Mouse (Mus musculus) embryonic facial prominence, embryonic 14.5 days (tissue): ENCODE measurements around the gene Mup5. TPM values are rescaled to one million over a fixed set of nuclear protein-coding genes. Genes with fewer than 3 reads are reported as not detected.
A peak's percentile ranks its signal among the peaks of the same experiment; 100 is the strongest.
"Not testable (repeated sequence)": the region's sequence is repeated elsewhere in the genome, so short reads cannot be mapped to it uniquely, and the experiment has no call there.

Experiments used
- ATAC-seq: fragments of 200-750 bp; cut with Nextera tagmentation; 2 replicates; pipeline ENCODE4 v1.8.0; 2017; ENCODE audit warnings: low read depth, moderate number of reproducible peaks, moderate TSS enrichment
- DNase-seq: peaks from one replicate; pipeline ENCODE4 v3.0.0-alpha.2; 2015; ENCODE audit warnings: low spot score
- H3K27ac ChIP-seq: fragments of 300-500 bp; sonication (generic); replicated peaks from 2 replicates; pipeline ENCODE4 v1.5.1; 2014; ENCODE audit warnings: low read depth, mild to moderate bottlenecking, low read length, moderate library complexity
- H3K27me3 ChIP-seq: fragments of 300-500 bp; sonication (generic); replicated peaks from 2 replicates; pipeline ENCODE4 v1.6.1; 2014; ENCODE audit warnings: low read length; ENCODE audit not compliant: control insufficient read depth, insufficient read depth
- H3K36me3 ChIP-seq: fragments of 300-500 bp; sonication (generic); 2 replicates; pipeline ENCODE4 v1.6.1; 2014; ENCODE audit warnings: low read length, mixed read lengths; ENCODE audit not compliant: control insufficient read depth, insufficient read depth
- H3K4me1 ChIP-seq: fragments of 300-500 bp; sonication (generic); 2 replicates; pipeline ENCODE4 v1.6.1; 2014; ENCODE audit warnings: antibody characterized with exemption, low read length; ENCODE audit not compliant: control insufficient read depth, insufficient read depth
- H3K4me2 ChIP-seq: fragments of 300-500 bp; sonication (generic); 2 replicates; pipeline ENCODE4 v1.6.1; 2014; ENCODE audit warnings: low read depth, mild to moderate bottlenecking, low read length, moderate library complexity, mixed read lengths
- H3K4me3 ChIP-seq: fragments of 300-500 bp; sonication (generic); 2 replicates; pipeline ENCODE4 v1.5.1; 2014; ENCODE audit warnings: low read depth, mild to moderate bottlenecking, low read length
- H3K9ac ChIP-seq: fragments of 300-500 bp; sonication (generic); 2 replicates; pipeline ENCODE4 v1.6.1; 2014; ENCODE audit warnings: low read depth, mild to moderate bottlenecking, low read length, moderate library complexity, mixed read lengths
- H3K9me3 ChIP-seq: fragments of 300-500 bp; sonication (generic); 2 replicates; pipeline ENCODE4 v1.6.1; 2016; ENCODE audit warnings: low read length; ENCODE audit not compliant: control insufficient read depth
- WGBS: fragments of 180-500 bp; shearing (Covaris S2); extraction: QIAGEN DNeasy Blood & Tissue Kit; methylation state at CpG from one replicate; pipeline ENCODE4 v1.1.7; 2014; 5-methylcytosine and 5-hydroxymethylcytosine counted together
- polyA plus RNA-seq: library from polyadenylated mRNA; unstranded; fragments of >200 nt; fragmentation: Nextera tagmentation; extraction: Ambion mirVana; gene quantifications from 2 replicates; pipeline ENCODE4 v1.2.1, GENCODE M21; 2014

The Mup5 gene
- polyA plus RNA-seq, 1 experiment from 2014 or later = 0.43 TPM

- Histone ChIP-seq H3K4me1 (no peaks in the 10 kb centered on the region), H3K27ac (no peak overlapping the region), H3K27me3 (no peaks in the 10 kb centered on the region), H3K4me3 (no peak overlapping the region), H3K9ac (no peak overlapping the region), H3K36me3 (no peaks in the 10 kb centered on the region), H3K9me3 (no peaks in the 10 kb centered on the region; the same call in 1 of the 2 replicates), H3K4me2 (no peak overlapping the region)
- ATAC-seq (no peak), DNase-seq (no peak)
- WGBS = 60% methylated on average over 2 of the region's 2 CpGs
Observed at GRCm38 (mm10) chr4:61815602-61816001, 19.4 kb downstream of the Mup5 start.

GRCm38 (mm10) chr4:61813435-61813834, 21.6 kb downstream of the Mup5 start:
- Histone ChIP-seq H3K9ac (no peak overlapping the region), H3K4me1 (no peaks in the 10 kb centered on the region), H3K4me3 (no peak overlapping the region), H3K36me3 (no peaks in the 10 kb centered on the region), H3K27me3 (no peaks in the 10 kb centered on the region), H3K27ac (no peak overlapping the region), H3K4me2 (no peak overlapping the region), H3K9me3 (no peaks in the 10 kb centered on the region; the same call in 1 of the 2 replicates)
- DNase-seq (no peak), ATAC-seq (no peak)

DNA sequence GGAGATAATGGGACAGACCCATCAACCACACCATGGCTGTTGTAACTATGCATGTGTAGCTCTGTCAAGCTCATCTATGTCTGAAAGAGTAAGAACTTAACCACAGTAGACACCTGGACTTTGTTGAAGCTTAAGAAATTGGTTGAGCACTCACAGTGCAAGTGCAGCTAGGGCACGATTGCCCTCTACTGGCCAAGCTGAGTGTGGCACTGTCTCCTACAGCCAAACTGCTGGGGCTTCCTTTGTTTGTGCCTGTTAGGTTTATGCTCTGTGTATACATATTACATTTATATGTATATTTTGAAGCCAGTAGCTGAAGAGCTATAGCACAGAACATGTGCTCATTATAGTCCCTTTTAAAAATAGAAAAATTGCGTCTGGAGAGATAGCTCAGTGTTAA, 23.8 kb downstream of the Mup5 start:
- H3K9ac ChIP-seq, H3K4me1 ChIP-seq, H3K9me3 ChIP-seq, H3K4me2 ChIP-seq, H3K27me3 ChIP-seq, H3K36me3 ChIP-seq, H3K27ac ChIP-seq, H3K4me3 ChIP-seq, ATAC-seq: not testable (repeated sequence)
- peak; percentile 13 for DNase-seq
- 17% methylated on average over 2 of the region's 2 CpGs for WGBS

DNA sequence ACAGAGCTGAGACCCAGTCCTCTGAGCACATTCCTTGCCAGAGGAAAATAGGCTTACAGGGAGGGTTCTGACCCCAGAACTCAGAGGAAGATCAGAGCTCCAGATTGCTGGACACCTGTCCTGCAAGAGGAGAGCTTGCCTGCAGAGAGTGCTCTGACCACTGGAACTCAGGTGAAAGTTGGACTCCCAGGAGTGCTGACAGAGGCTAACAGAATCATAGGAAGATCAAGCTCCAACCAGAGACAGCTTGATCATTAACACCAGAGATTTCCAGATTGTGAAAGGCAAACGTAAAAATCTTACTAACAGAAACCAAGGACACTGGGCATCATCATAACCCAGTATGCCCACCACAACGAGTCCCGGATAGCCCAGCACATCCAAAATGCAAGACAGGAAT, 26.1 kb downstream of the Mup5 start:
- DNase-seq, H3K36me3 ChIP-seq, H3K9ac ChIP-seq, H3K27me3 ChIP-seq, H3K4me3 ChIP-seq, H3K4me1 ChIP-seq, H3K27ac ChIP-seq, H3K4me2 ChIP-seq, ATAC-seq, H3K9me3 ChIP-seq: not testable (repeated sequence)
- 89% methylated on average over 3 of the region's 3 CpGs for WGBS

GRCm38 (mm10) chr4:61789699-61790098, 45.3 kb downstream of the Mup5 start:
- not testable (repeated sequence) for H3K4me2 ChIP-seq, DNase-seq, H3K9ac ChIP-seq, H3K9me3 ChIP-seq, H3K27ac ChIP-seq, H3K27me3 ChIP-seq, H3K4me1 ChIP-seq, H3K36me3 ChIP-seq, H3K4me3 ChIP-seq, ATAC-seq
- WGBS = 94% methylated on average over 1 of the region's 1 CpGs

DNA sequence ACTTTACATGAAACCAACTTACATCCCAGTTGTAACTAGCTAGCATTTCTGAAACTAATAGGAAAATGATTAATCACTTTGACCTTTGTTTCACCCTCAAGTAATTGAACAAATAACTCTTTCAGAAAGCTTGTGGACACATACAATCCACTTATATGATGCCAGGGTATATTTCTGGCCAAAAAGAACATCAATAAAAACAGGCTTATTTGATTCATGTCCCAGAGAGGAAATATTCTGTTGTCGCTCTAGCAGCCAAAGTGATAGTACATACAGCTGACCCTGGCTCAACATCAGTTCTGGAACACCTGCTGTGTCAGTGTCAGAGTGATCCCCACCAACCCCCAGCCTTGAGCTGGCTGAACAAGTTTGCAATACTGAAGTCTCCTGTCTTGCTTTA, 50.8 kb downstream of the Mup5 start:
- not testable (repeated sequence) for H3K4me1 ChIP-seq, H3K27ac ChIP-seq, H3K9ac ChIP-seq, H3K36me3 ChIP-seq, H3K9me3 ChIP-seq, DNase-seq, ATAC-seq, H3K4me2 ChIP-seq, H3K27me3 ChIP-seq, H3K4me3 ChIP-seq
- WGBS = 79% methylated on average over 1 of the region's 1 CpGs

DNA sequence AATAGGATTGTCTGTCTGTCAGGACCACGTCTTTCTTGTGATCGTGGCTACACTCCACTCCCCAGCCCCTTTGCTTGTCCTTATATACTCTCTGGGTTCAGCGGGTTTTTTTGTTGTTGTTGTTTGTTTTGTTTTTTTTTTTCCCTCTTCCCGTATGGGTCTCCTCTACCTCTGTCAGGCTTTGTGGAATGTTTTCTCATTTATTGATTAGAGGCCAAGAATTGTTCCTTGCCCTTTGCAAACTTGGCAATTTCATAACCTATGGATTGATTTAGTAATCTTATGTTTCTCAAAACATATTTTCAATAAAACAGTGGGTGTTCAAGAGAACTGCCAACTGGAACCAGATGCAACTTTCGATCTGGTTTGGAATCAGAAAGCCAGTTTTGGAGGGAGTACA, 52.9 kb downstream of the Mup5 start, which contains the start of gene Mup19:
Gene Mup19, minus strand, starts transcription at position 101 of the 400 bp plus-strand sequence.
- H3K4me3 ChIP-seq, H3K36me3 ChIP-seq, H3K9me3 ChIP-seq, DNase-seq, H3K4me1 ChIP-seq, ATAC-seq, H3K27ac ChIP-seq, H3K27me3 ChIP-seq, H3K9ac ChIP-seq, H3K4me2 ChIP-seq: not testable (repeated sequence)
- whole genome bisulfite sequencing = 85% methylated on average over 1 of the region's 5 CpGs

Other genes with a start within 250 kb of the Mup5 start
- 0.24 and 0.26 TPM in 2 replicates for gene Mup17, start 239.4 kb downstream of the Mup5 start, polyA plus RNA-seq
- gene Mup18, start 161.1 kb downstream of the Mup5 start, polyA plus RNA-seq = not detected in 2 replicates
- 0.95 TPM in 1 of 2 replicates, not detected in the other for gene Mup19, start 53.0 kb downstream of the Mup5 start, polyA plus RNA-seq
- gene Mup20, start 218.9 kb upstream of the Mup5 start, polyA plus RNA-seq = not detected in 2 replicates